Mouse (Mus musculus): Measurements from ENCODE around the gene Rpap1. TPM values are rescaled to one million over a fixed set of nuclear protein-coding genes. Genes with fewer than 3 reads are reported as not detected.

Rpap1 gene
- polyA plus RNA-seq, 1 experiment from 2014 or later, result 17.5 TPM

- no peak overlapping the region for H3K27ac ChIP-seq (replicated peaks; ENCODE audit: low read depth, low read length)
- peak; percentile 28 for DNase-seq (ENCODE audit: low spot score)
- peak overlapping the region; percentile 100 for H3K4me2 ChIP-seq (ENCODE audit: low read depth, low read length)
- H3K4me1 ChIP-seq (ENCODE audit: control insufficient read depth, insufficient read depth, low read length), result peaks cover 14% of the 10 kb centered on the region
- H3K36me3 ChIP-seq (replicated peaks; ENCODE audit: control insufficient read depth, insufficient read depth, low read depth, low read length), result no peaks in the 10 kb centered on the region
- H3K27me3 ChIP-seq (ENCODE audit: control insufficient read depth, insufficient read depth, low read length), result peaks cover 35% of the 10 kb centered on the region
- peak overlapping the region; percentile 62 for H3K4me3 ChIP-seq (ENCODE audit: low read depth, low read length)
- H3K9ac ChIP-seq (replicated peaks; ENCODE audit: low read length), result peak overlapping the region; percentile 62
- under 1% methylated on average over 56 of the region's 70 CpGs for WGBS
- no peaks in the 10 kb centered on the region for H3K9me3 ChIP-seq (replicated peaks; ENCODE audit: control insufficient read depth, low read length)
- peak; percentile 27 for ATAC-seq (replicated peaks; ENCODE audit: insufficient number of reproducible peaks, low FRiP score, low TSS enrichment, low read depth)
Observed at GRCm38 (mm10) chr2:119742461-119743175, 44.7 kb downstream of the Rpap1 start.

GRCm38 (mm10) chr2:119741581-119742411 lies 45.5 kb downstream of the Rpap1 start, which contains the start of gene Itpka:
Gene Itpka (plus strand): TSS chr2:119742337.
- H3K4me1 ChIP-seq (ENCODE audit: control insufficient read depth, insufficient read depth, low read length), result peaks cover 14% of the 10 kb centered on the region
- H3K9me3 ChIP-seq (replicated peaks; ENCODE audit: control insufficient read depth, low read length), result no peaks in the 10 kb centered on the region
- DNase-seq (ENCODE audit: low spot score), result peak; percentile 86
- peak within 1 kb of the TSS; percentile 62 for H3K4me3 ChIP-seq (ENCODE audit: low read depth, low read length)
- H3K27ac ChIP-seq (replicated peaks; ENCODE audit: low read depth, low read length), result no peak within 1 kb of the TSS; the same call in 1 of the 2 replicates
- peak within 1 kb of the TSS; percentile 100 for H3K4me2 ChIP-seq (ENCODE audit: low read depth, low read length)
- peaks cover 35% of the 10 kb centered on the region for H3K27me3 ChIP-seq (ENCODE audit: control insufficient read depth, insufficient read depth, low read length)
- WGBS, result under 1% methylated on average over 30 of the region's 53 CpGs
- no peaks in the 10 kb centered on the region for H3K36me3 ChIP-seq (replicated peaks; ENCODE audit: control insufficient read depth, insufficient read depth, low read depth, low read length)
- peak; percentile 57 for ATAC-seq (replicated peaks; ENCODE audit: insufficient number of reproducible peaks, low FRiP score, low TSS enrichment, low read depth)
- H3K9ac ChIP-seq (replicated peaks; ENCODE audit: low read length), result peak within 1 kb of the TSS; percentile 62

GRCm38 (mm10) chr2:119740567-119740966 lies 46.8 kb downstream of the Rpap1 start:
- no peaks in the 10 kb centered on the region for H3K36me3 ChIP-seq (replicated peaks; ENCODE audit: control insufficient read depth, insufficient read depth, low read depth, low read length)
- no peak overlapping the region for H3K27ac ChIP-seq (replicated peaks; ENCODE audit: low read depth, low read length)
- H3K9me3 ChIP-seq (replicated peaks; ENCODE audit: control insufficient read depth, low read length), result no peaks in the 10 kb centered on the region
- H3K27me3 ChIP-seq (ENCODE audit: control insufficient read depth, insufficient read depth, low read length), result peaks cover 35% of the 10 kb centered on the region
- no peak overlapping the region for H3K4me3 ChIP-seq (ENCODE audit: low read depth, low read length)
- H3K4me2 ChIP-seq (ENCODE audit: low read depth, low read length), result no peak overlapping the region
- peaks cover 14% of the 10 kb centered on the region for H3K4me1 ChIP-seq (ENCODE audit: control insufficient read depth, insufficient read depth, low read length)
- H3K9ac ChIP-seq (replicated peaks; ENCODE audit: low read length), result no peak overlapping the region
- DNase-seq (ENCODE audit: low spot score) (no peak), ATAC-seq (replicated peaks; ENCODE audit: insufficient number of reproducible peaks, low FRiP score, low TSS enrichment, low read depth) (no peak)
- 10% methylated on average over 2 of the region's 2 CpGs for WGBS

GRCm38 (mm10) chr2:119737124-119737523 lies 50.2 kb downstream of the Rpap1 start:
- Histone ChIP-seq H3K4me3 (ENCODE audit: low read depth, low read length) (no peak overlapping the region), H3K27ac (replicated peaks; ENCODE audit: low read depth, low read length) (no peak overlapping the region), H3K4me2 (ENCODE audit: low read depth, low read length) (no peak overlapping the region), H3K9ac (replicated peaks; ENCODE audit: low read length) (no peak overlapping the region), H3K9me3 (replicated peaks; ENCODE audit: control insufficient read depth, low read length) (no peaks in the 10 kb centered on the region), H3K4me1 (ENCODE audit: control insufficient read depth, insufficient read depth, low read length) (no peaks in the 10 kb centered on the region), H3K36me3 (replicated peaks; ENCODE audit: control insufficient read depth, insufficient read depth, low read depth, low read length) (peaks cover 3% of the 10 kb centered on the region), H3K27me3 (ENCODE audit: control insufficient read depth, insufficient read depth, low read length) (peaks cover under 1% of the 10 kb centered on the region)
- WGBS, result 24% methylated on average over 12 of the region's 12 CpGs
- no peak for DNase-seq (ENCODE audit: low spot score)
- ATAC-seq (replicated peaks; ENCODE audit: insufficient number of reproducible peaks, low FRiP score, low TSS enrichment, low read depth), result no peak

- peaks cover 5% of the 10 kb centered on the region for H3K36me3 ChIP-seq (replicated peaks; ENCODE audit: control insufficient read depth, insufficient read depth, low read depth, low read length)
- WGBS, result 87% methylated on average over 4 of the region's 4 CpGs
Observed at GRCm38 (mm10) chr2:119730735-119731134, 56.6 kb downstream of the Rpap1 start.

GRCm38 (mm10) chr2:119727762-119728416 lies 59.4 kb downstream of the Rpap1 start:
- peaks cover 11% of the 10 kb centered on the region for H3K36me3 ChIP-seq (replicated peaks; ENCODE audit: control insufficient read depth, insufficient read depth, low read depth, low read length)
- H3K9ac ChIP-seq (replicated peaks; ENCODE audit: low read length), result no peak overlapping the region
- ATAC-seq (replicated peaks; ENCODE audit: insufficient number of reproducible peaks, low FRiP score, low TSS enrichment, low read depth) (no peak), DNase-seq (ENCODE audit: low spot score) (no peak)
- no peaks in the 10 kb centered on the region for H3K9me3 ChIP-seq (replicated peaks; ENCODE audit: control insufficient read depth, low read length)
- H3K27ac ChIP-seq (replicated peaks; ENCODE audit: low read depth, low read length), result no peak overlapping the region
- 88% methylated on average over 3 of the region's 3 CpGs for WGBS
- no peak overlapping the region for H3K4me2 ChIP-seq (ENCODE audit: low read depth, low read length)
- no peaks in the 10 kb centered on the region for H3K4me1 ChIP-seq (ENCODE audit: control insufficient read depth, insufficient read depth, low read length)
- no peaks in the 10 kb centered on the region for H3K27me3 ChIP-seq (ENCODE audit: control insufficient read depth, insufficient read depth, low read length)
- H3K4me3 ChIP-seq (ENCODE audit: low read depth, low read length), result no peak overlapping the region

More at GRCm38 (mm10) chr2:119730735-119731134, 56.6 kb downstream of the Rpap1 start:
- Histone ChIP-seq H3K4me3 (ENCODE audit: low read depth, low read length) (no peak overlapping the region), H3K4me2 (ENCODE audit: low read depth, low read length) (no peak overlapping the region), H3K27ac (replicated peaks; ENCODE audit: low read depth, low read length) (no peak overlapping the region), H3K9me3 (replicated peaks; ENCODE audit: control insufficient read depth, low read length) (no peaks in the 10 kb centered on the region), H3K9ac (replicated peaks; ENCODE audit: low read length) (no peak overlapping the region), H3K27me3 (ENCODE audit: control insufficient read depth, insufficient read depth, low read length) (no peaks in the 10 kb centered on the region), H3K4me1 (ENCODE audit: control insufficient read depth, insufficient read depth, low read length) (no peaks in the 10 kb centered on the region)
- DNase-seq (ENCODE audit: low spot score), result no peak
- ATAC-seq (replicated peaks; ENCODE audit: insufficient number of reproducible peaks, low FRiP score, low TSS enrichment, low read depth), result no peak

GRCm38 (mm10) chr2:119721070-119721469 lies 66.3 kb downstream of the Rpap1 start:
- 98% methylated on average over 8 of the region's 8 CpGs for WGBS
- H3K4me2 ChIP-seq (ENCODE audit: low read depth, low read length), result no peak overlapping the region
- DNase-seq (ENCODE audit: low spot score) (no peak), ATAC-seq (replicated peaks; ENCODE audit: insufficient number of reproducible peaks, low FRiP score, low TSS enrichment, low read depth) (no peak)
- no peak overlapping the region for H3K27ac ChIP-seq (replicated peaks; ENCODE audit: low read depth, low read length)
- no peaks in the 10 kb centered on the region for H3K27me3 ChIP-seq (ENCODE audit: control insufficient read depth, insufficient read depth, low read length)
- H3K9ac ChIP-seq (replicated peaks; ENCODE audit: low read length), result no peak overlapping the region
- H3K4me3 ChIP-seq (ENCODE audit: low read depth, low read length), result no peak overlapping the region
- H3K4me1 ChIP-seq (ENCODE audit: control insufficient read depth, insufficient read depth, low read length), result no peaks in the 10 kb centered on the region
- H3K36me3 ChIP-seq (replicated peaks; ENCODE audit: control insufficient read depth, insufficient read depth, low read depth, low read length), result peaks cover 20% of the 10 kb centered on the region
- H3K9me3 ChIP-seq (replicated peaks; ENCODE audit: control insufficient read depth, low read length), result no peaks in the 10 kb centered on the region
